Mouse (Mus musculus) ES-E14 (cell line): ENCODE results near the gene Cep170.

ENCODE experiments used
- CHD2 ChIP-seq: IDR thresholded peaks from 2 replicates; pipeline ENCODE4 v1.6.1; 2014; ENCODE audit warnings: mild to moderate bottlenecking, low read depth, low read length, inconsistent platforms
- HCFC1 ChIP-seq: IDR thresholded peaks from 2 replicates; pipeline ENCODE4 v1.6.1; 2012; ENCODE audit warnings: low read length, inconsistent platforms, borderline replicate concordance; ENCODE audit not compliant: insufficient read depth
- MAFK ChIP-seq: IDR thresholded peaks from 2 replicates; pipeline ENCODE4 v1.6.1; 2014; ENCODE audit warnings: mild to moderate bottlenecking, low read depth, low read length, inconsistent platforms; ENCODE audit not compliant: insufficient read depth
- ZC3H11A ChIP-seq: IDR thresholded peaks from 2 replicates; pipeline ENCODE4 v1.6.1; 2012; ENCODE audit warnings: low read depth, mild to moderate bottlenecking, inconsistent platforms, low read length, borderline replicate concordance

- TF ChIP-seq ZC3H11A: no peak
- TF ChIP-seq HCFC1: no peak
- TF ChIP-seq CHD2: no peak
- no peak for TF ChIP-seq MAFK
These were observed 59.8 kb downstream of the Cep170 start for GRCm38 (mm10) chr1:176753861-176754718.
